In genomic region chr12:4868924-4869323, GRCm38 (mm10) we compare ENCODE assay signal across 23 mouse cellular contexts. TPM values are rescaled to one million over a fixed set of nuclear protein-coding genes. Genes with fewer than 3 reads are reported as not detected.
DNase-seq lines count a peak whose midpoint lies in the region; ATAC-seq and TF ChIP-seq lines count a peak whose summit lies in the region.
"Had no signal": no experiment of that assay in that cellular context is flagged by ENCODE, and none has a peak within 500 bp of the region (broad histone marks: within the 10 kb centered on the region; RNA-seq: fewer than 3 reads in every experiment).

No protein-coding gene starts in this region.

- no peaks in the 10 kb centered on the region for H3K27me3 ChIP-seq in liver, embryonic 12.5 days (replicated peaks)
- no peaks in the 10 kb centered on the region for H3K27me3 ChIP-seq in liver, embryonic 11.5 days (replicated peaks; ENCODE audit: control insufficient read depth, insufficient read depth, low read length)
- H3K27me3 ChIP-seq in liver, embryonic 15.5 days = no peaks in the 10 kb centered on the region
- H3K27me3 ChIP-seq in stomach, embryonic 16.5 days (ENCODE audit: control insufficient read depth, insufficient read depth, low read length) = 0 out of 2 replicates have a peak, but pooled peaks cover 2% of the 10 kb centered on the region
- H3K27me3 ChIP-seq in stomach, postnatal 0 days (ENCODE audit: control insufficient read depth, insufficient read depth, low read length) = no peaks in the 10 kb centered on the region
- H3K27me3 ChIP-seq: CH12.LX; embryonic facial prominence, embryonic 12.5 days; forebrain, embryonic 15.5 days had no signal

- peak overlapping the region; percentile 47 for H3K9ac ChIP-seq in liver, embryonic 12.5 days
- H3K9ac ChIP-seq in liver, embryonic 11.5 days (ENCODE audit: low read depth, low read length) = no peak overlapping the region
- H3K9ac ChIP-seq in liver, embryonic 15.5 days = no peak overlapping the region
- H3K9ac ChIP-seq in stomach, embryonic 16.5 days (ENCODE audit: low read length) = 0 out of 2 replicates have a peak overlapping the region, but pooled peaks have one; percentile 26
- H3K9ac ChIP-seq in stomach, postnatal 0 days (ENCODE audit: low read length) = no peak overlapping the region
- H3K9ac ChIP-seq: embryonic facial prominence, embryonic 12.5 days; forebrain, embryonic 13.5 days; forebrain, embryonic 15.5 days had no signal

- H3K4me2 ChIP-seq in liver, embryonic 12.5 days = peak overlapping the region; percentile 72; the same call in 1 of the 2 replicates
- H3K4me2 ChIP-seq in liver, embryonic 11.5 days = no peak overlapping the region
- 0 out of 2 replicates have a peak overlapping the region, but pooled peaks have one; percentile 18 for H3K4me2 ChIP-seq in liver, embryonic 15.5 days
- H3K4me2 ChIP-seq in stomach, embryonic 16.5 days (ENCODE audit: low read depth, low read length) = no peak overlapping the region
- no peak overlapping the region for H3K4me2 ChIP-seq in stomach, postnatal 0 days (replicated peaks; ENCODE audit: low read depth)
- H3K4me2 ChIP-seq: embryonic facial prominence, embryonic 12.5 days; forebrain, embryonic 13.5 days; forebrain, embryonic 15.5 days had no signal

- H3K9me3 ChIP-seq in liver, embryonic 12.5 days (replicated peaks) = no peaks in the 10 kb centered on the region
- no peaks in the 10 kb centered on the region for H3K9me3 ChIP-seq in liver, embryonic 11.5 days (ENCODE audit: control insufficient read depth, low read length)
- no peaks in the 10 kb centered on the region for H3K9me3 ChIP-seq in liver, embryonic 15.5 days (replicated peaks)
- no peaks in the 10 kb centered on the region for H3K9me3 ChIP-seq in stomach, embryonic 16.5 days (replicated peaks; ENCODE audit: control insufficient read depth, low read length)
- H3K9me3 ChIP-seq in stomach, postnatal 0 days (ENCODE audit: control insufficient read depth, low read length) = no peaks in the 10 kb centered on the region
- H3K9me3 ChIP-seq: embryonic facial prominence, embryonic 10.5 days; embryonic facial prominence, embryonic 12.5 days; forebrain, embryonic 13.5 days; forebrain, embryonic 15.5 days had no signal

- H3K4me3 ChIP-seq in liver, embryonic 12.5 days = 0 out of 2 replicates have a peak overlapping the region, but pooled peaks have one; percentile 4
- no peak overlapping the region for H3K4me3 ChIP-seq in liver, embryonic 11.5 days (ENCODE audit: low read depth, low read length)
- no peak overlapping the region for H3K4me3 ChIP-seq in liver, embryonic 15.5 days (replicated peaks)
- H3K4me3 ChIP-seq in stomach, embryonic 16.5 days (replicated peaks; ENCODE audit: low read length) = no peak overlapping the region
- no peak overlapping the region for H3K4me3 ChIP-seq in stomach, postnatal 0 days (ENCODE audit: low read depth, low read length)
- H3K4me3 ChIP-seq: embryonic facial prominence, embryonic 10.5 days; embryonic facial prominence, embryonic 12.5 days; forebrain, embryonic 13.5 days; forebrain, embryonic 15.5 days had no signal

- DNase-seq in heart, adult 11 months = peak; percentile 79
- no peak for DNase-seq in heart, postnatal 14 days
- no peak for DNase-seq in liver, embryonic 11.5 days (ENCODE audit: low spot score)
- DNase-seq in liver = no peak
- no peak for DNase-seq in stomach, postnatal 0 days (ENCODE audit: low spot score)
- DNase-seq: adrenal gland, adult 2 months; adrenal gland, postnatal 10 days; adrenal gland, postnatal 25 days; B cell, adult 2 months; cerebellum, adult 11-12 months; cerebellum, adult 2 months; cerebellum, adult 9-10 months; cerebellum, postnatal 10 days; cerebellum, postnatal 25 days had no signal

- H3K4me1 ChIP-seq in liver, embryonic 12.5 days = peaks cover 60% of the 10 kb centered on the region
- peaks cover 17% of the 10 kb centered on the region for H3K4me1 ChIP-seq in liver, embryonic 11.5 days (replicated peaks; ENCODE audit: control insufficient read depth, insufficient read depth, low read length)
- H3K4me1 ChIP-seq in liver, embryonic 15.5 days (replicated peaks) = peaks cover 41% of the 10 kb centered on the region
- peaks cover 6% of the 10 kb centered on the region for H3K4me1 ChIP-seq in stomach, embryonic 16.5 days (ENCODE audit: control insufficient read depth, insufficient read depth, low read length)
- no peaks in the 10 kb centered on the region for H3K4me1 ChIP-seq in stomach, postnatal 0 days (replicated peaks; ENCODE audit: control insufficient read depth, insufficient read depth)

- ATAC-seq in liver, embryonic 12.5 days = no peak
- ATAC-seq in liver, embryonic 11.5 days (replicated peaks; ENCODE audit: low FRiP score) = no peak
- ATAC-seq in liver, embryonic 15.5 days (ENCODE audit: insufficient read depth) = no peak
- ATAC-seq in stomach, embryonic 16.5 days (ENCODE audit: insufficient read depth, low FRiP score) = no peak
- ATAC-seq in stomach, postnatal 0 days (ENCODE audit: low FRiP score, low TSS enrichment) = no peak
- ATAC-seq: CD4-positive, CD25-positive, alpha-beta regulatory T cell, adult 4 months; forebrain, embryonic 13.5 days; forebrain, embryonic 15.5 days had no signal

- intact Hi-C loops in heart, postnatal 14 days (cut with DNase I) = no loop called here

- TF ChIP-seq EP300 in stomach, postnatal 0 days (optimal IDR thresholded peaks at IDR 0.05) = no peak

- H3K27ac ChIP-seq in liver, embryonic 12.5 days = peak overlapping the region; percentile 31; the same call in 1 of the 2 replicates
- no peak overlapping the region for H3K27ac ChIP-seq in liver, embryonic 11.5 days (ENCODE audit: low read depth, low read length)
- H3K27ac ChIP-seq in liver, embryonic 15.5 days (replicated peaks) = peak overlapping the region; percentile 53; the same call in 1 of the 2 replicates
- H3K27ac ChIP-seq in stomach, embryonic 16.5 days (ENCODE audit: low read length) = no peak overlapping the region
- H3K27ac ChIP-seq in stomach, postnatal 0 days (replicated peaks) = no peak overlapping the region
- H3K27ac ChIP-seq: embryonic facial prominence, embryonic 10.5 days; embryonic facial prominence, embryonic 12.5 days; forebrain, embryonic 13.5 days; forebrain, embryonic 15.5 days had no signal

- H3K36me3 ChIP-seq in liver, embryonic 12.5 days = peaks cover 83% of the 10 kb centered on the region
- H3K36me3 ChIP-seq in liver, embryonic 11.5 days (ENCODE audit: control insufficient read depth, insufficient read depth, low read length) = peaks cover 21% of the 10 kb centered on the region; the same call in 1 of the 2 replicates
- H3K36me3 ChIP-seq in liver, embryonic 15.5 days (replicated peaks) = peaks cover 83% of the 10 kb centered on the region
- no peaks in the 10 kb centered on the region for H3K36me3 ChIP-seq in stomach, embryonic 16.5 days (ENCODE audit: control insufficient read depth, insufficient read depth, low read length)
- no peaks in the 10 kb centered on the region for H3K36me3 ChIP-seq in stomach, postnatal 0 days (ENCODE audit: control insufficient read depth, insufficient read depth, low read length)
- H3K36me3 ChIP-seq: embryonic facial prominence, embryonic 10.5 days; embryonic facial prominence, embryonic 12.5 days; forebrain, embryonic 15.5 days had no signal

- no peak for TF ChIP-seq CTCF in stomach, postnatal 0 days (IDR thresholded peaks at IDR 0.05; ENCODE audit: low read depth)

- 87% methylated on average over 8 of the region's 8 CpGs for WGBS in liver, embryonic 12.5 days (ENCODE audit: insufficient replicate concordance)
- WGBS in liver, embryonic 11.5 days = 86% methylated on average over 8 of the region's 8 CpGs
- WGBS in liver, embryonic 15.5 days (ENCODE audit: insufficient replicate concordance) = 85% methylated on average over 8 of the region's 8 CpGs
- WGBS in stomach, embryonic 16.5 days = 76% methylated on average over 8 of the region's 8 CpGs
- 81% methylated on average over 8 of the region's 8 CpGs for WGBS in stomach, postnatal 0 days

RNA-seq across cellular contexts. Expression of gene Mfsd2b, which starts 5.2 kb away (rescaled TPM):
- total RNA-seq in heart, postnatal 14 days (2021) = under 1 TPM; 0.68 to 0.86 TPM
- polyA plus RNA-seq in liver, embryonic 12.5 days (2016; fragmentation: Nextera tagmentation; extraction: Ambion mirVana) = 94.8 TPM in 2 replicates
- 117 and 122 TPM in 2 replicates for polyA plus RNA-seq in liver, embryonic 11.5 days (2014; fragmentation: Nextera tagmentation; extraction: Ambion mirVana)
- 62.9 and 69.5 TPM in 2 replicates for polyA plus RNA-seq in liver, embryonic 15.5 days (2015; fragmentation: Nextera tagmentation; extraction: Ambion mirVana)
- 3.3 and 3.4 TPM in 2 replicates for polyA plus RNA-seq in stomach, embryonic 16.5 days (2015; fragmentation: Nextera tagmentation; extraction: Ambion mirVana)
- polyA plus RNA-seq in stomach, postnatal 0 days (2015; fragmentation: Nextera tagmentation; extraction: Ambion mirVana) = 0.30 and 0.38 TPM in 2 replicates

RNA-seq across cellular contexts. Expression of gene Wdcp, which starts 25.8 kb away (rescaled TPM):
- total RNA-seq in heart, postnatal 14 days (2021) = 1 to 10 TPM; 8.1 to 9.0 TPM
- 19.9 and 21.0 TPM in 2 replicates for polyA plus RNA-seq in liver, embryonic 12.5 days (2016; fragmentation: Nextera tagmentation; extraction: Ambion mirVana)
- 28.7 and 31.0 TPM in 2 replicates for polyA plus RNA-seq in liver, embryonic 11.5 days (2014; fragmentation: Nextera tagmentation; extraction: Ambion mirVana)
- 8.2 and 9.4 TPM in 2 replicates for polyA plus RNA-seq in liver, embryonic 15.5 days (2015; fragmentation: Nextera tagmentation; extraction: Ambion mirVana)
- polyA plus RNA-seq in stomach, embryonic 16.5 days (2015; fragmentation: Nextera tagmentation; extraction: Ambion mirVana) = 11.7 and 14.4 TPM in 2 replicates
- polyA plus RNA-seq in stomach, postnatal 0 days (2015; fragmentation: Nextera tagmentation; extraction: Ambion mirVana) = 7.4 and 8.2 TPM in 2 replicates

RNA-seq across cellular contexts. Expression of gene Fkbp1b, which starts 27.5 kb away (rescaled TPM):
- 1 to 10 TPM; 2.8 to 2.9 TPM for total RNA-seq in heart, postnatal 14 days (2021)
- polyA plus RNA-seq in liver, embryonic 12.5 days (2016; fragmentation: Nextera tagmentation; extraction: Ambion mirVana) = 5.0 and 5.2 TPM in 2 replicates
- 4.5 and 5.8 TPM in 2 replicates for polyA plus RNA-seq in liver, embryonic 11.5 days (2014; fragmentation: Nextera tagmentation; extraction: Ambion mirVana)
- 3.2 and 3.6 TPM in 2 replicates for polyA plus RNA-seq in liver, embryonic 15.5 days (2015; fragmentation: Nextera tagmentation; extraction: Ambion mirVana)
- 7.1 and 7.5 TPM in 2 replicates for polyA plus RNA-seq in stomach, embryonic 16.5 days (2015; fragmentation: Nextera tagmentation; extraction: Ambion mirVana)
- polyA plus RNA-seq in stomach, postnatal 0 days (2015; fragmentation: Nextera tagmentation; extraction: Ambion mirVana) = 7.7 and 8.3 TPM in 2 replicates
- polyA plus RNA-seq: CD4-positive, CD25-positive, alpha-beta regulatory T cell, adult 4 months had no signal

RNA-seq across cellular contexts. Expression of gene Ubxn2a, which starts 38.6 kb away (rescaled TPM):
- total RNA-seq in heart, postnatal 14 days (2021) = 10 to 100 TPM; 52.8 to 55.6 TPM
- polyA plus RNA-seq in liver, embryonic 12.5 days (2016; fragmentation: Nextera tagmentation; extraction: Ambion mirVana) = 48.0 and 50.9 TPM in 2 replicates
- 50.9 and 57.3 TPM in 2 replicates for polyA plus RNA-seq in liver, embryonic 11.5 days (2014; fragmentation: Nextera tagmentation; extraction: Ambion mirVana)
- 24.9 and 26.9 TPM in 2 replicates for polyA plus RNA-seq in liver, embryonic 15.5 days (2015; fragmentation: Nextera tagmentation; extraction: Ambion mirVana)
- 25.8 and 26.1 TPM in 2 replicates for polyA plus RNA-seq in stomach, embryonic 16.5 days (2015; fragmentation: Nextera tagmentation; extraction: Ambion mirVana)
- 35.2 and 37.6 TPM in 2 replicates for polyA plus RNA-seq in stomach, postnatal 0 days (2015; fragmentation: Nextera tagmentation; extraction: Ambion mirVana)

RNA-seq across cellular contexts. Expression of gene Atad2b, which starts 48.2 kb away (rescaled TPM):
- total RNA-seq in heart, postnatal 14 days (2021) = 10 to 100 TPM; 23.7 to 23.8 TPM
- polyA plus RNA-seq in liver, embryonic 12.5 days (2016; fragmentation: Nextera tagmentation; extraction: Ambion mirVana) = 12.8 and 15.2 TPM in 2 replicates
- 11.8 and 12.8 TPM in 2 replicates for polyA plus RNA-seq in liver, embryonic 11.5 days (2014; fragmentation: Nextera tagmentation; extraction: Ambion mirVana)
- 5.0 and 6.0 TPM in 2 replicates for polyA plus RNA-seq in liver, embryonic 15.5 days (2015; fragmentation: Nextera tagmentation; extraction: Ambion mirVana)
- 5.4 and 7.5 TPM in 2 replicates for polyA plus RNA-seq in stomach, embryonic 16.5 days (2015; fragmentation: Nextera tagmentation; extraction: Ambion mirVana)
- polyA plus RNA-seq in stomach, postnatal 0 days (2015; fragmentation: Nextera tagmentation; extraction: Ambion mirVana) = 4.1 and 4.6 TPM in 2 replicates

Comparison
In these comparisons a context has a peak if more than half of its experiments do, and no peak if none do; other contexts are left out.
1. H3K27ac ChIP-seq: peak in liver, embryonic 12.5 days (single experiment) and liver, embryonic 15.5 days (single experiment); none in liver, embryonic 11.5 days (single experiment), stomach, embryonic 16.5 days (single experiment) and stomach, postnatal 0 days (single experiment).
2. H3K4me2 ChIP-seq: peak in liver, embryonic 12.5 days (single experiment) and liver, embryonic 15.5 days (single experiment); none in liver, embryonic 11.5 days (single experiment), stomach, embryonic 16.5 days (single experiment) and stomach, postnatal 0 days (single experiment).
3. H3K9ac ChIP-seq: peak in liver, embryonic 12.5 days (single experiment) and stomach, embryonic 16.5 days (single experiment); none in liver, embryonic 11.5 days (single experiment), liver, embryonic 15.5 days (single experiment) and stomach, postnatal 0 days (single experiment).
4. RNA of gene Mfsd2b, which starts 5.2 kb away (polyA plus RNA-seq): 117 to 122 TPM in liver, embryonic 11.5 days, 94.8 TPM in liver, embryonic 12.5 days and 62.9 to 69.5 TPM in liver, embryonic 15.5 days; 3.3 to 3.4 TPM in stomach, embryonic 16.5 days and 0.30 to 0.38 TPM in stomach, postnatal 0 days; every median in the first group is over 10 times any median in the second.